Mouse (Mus musculus): ENCODE results near the gene Megf9.
A peak's percentile ranks its signal among the peaks of the same experiment; 100 is the strongest.

The Megf9 gene

GRCm38 (mm10) chr4:70446774-70447173 is 88.0 kb downstream of the Megf9 start:
- DNase-seq (ENCODE audit: low spot score in 2 of 2), result no peak

DNA sequence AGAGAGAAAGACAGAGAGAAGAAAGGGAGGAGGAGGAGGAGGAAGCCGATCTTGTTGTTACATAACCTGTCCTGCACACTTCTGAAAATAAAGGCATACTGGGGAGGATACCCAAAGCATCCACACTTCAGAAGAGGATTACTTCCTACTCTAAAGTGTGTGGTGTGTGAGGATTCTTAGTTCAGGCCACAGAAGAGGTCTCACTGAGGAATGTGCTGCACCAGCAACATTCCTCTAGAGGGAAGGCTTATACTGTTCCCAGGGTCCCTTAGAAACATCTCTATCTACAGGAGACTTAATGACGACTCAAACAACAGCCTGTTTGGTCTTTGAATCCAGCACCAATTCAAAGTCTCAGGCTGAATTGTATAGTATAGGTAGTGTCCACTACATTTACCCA is 114.6 kb downstream of the Megf9 start:
- DNase-seq (ENCODE audit: low spot score in 2 of 2), result no peak

DNA sequence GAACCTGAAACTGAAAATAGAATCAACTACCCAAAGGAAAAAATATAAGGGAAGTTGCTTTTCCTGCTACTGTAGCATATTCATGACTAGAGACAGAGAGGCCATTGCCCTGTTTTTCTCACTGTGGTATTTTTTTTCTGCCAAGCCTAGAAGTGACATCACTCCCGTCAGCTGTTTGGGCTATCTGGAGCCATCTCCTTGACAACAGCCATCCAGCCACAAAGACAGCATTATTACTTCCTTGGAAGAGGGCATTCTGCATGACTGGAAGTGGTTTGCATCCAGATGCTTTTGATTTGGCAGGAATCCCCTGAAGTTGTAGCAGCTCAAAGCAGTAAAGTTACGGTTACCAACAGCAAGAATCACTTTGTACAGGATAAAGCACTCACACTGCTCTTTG is 122.7 kb downstream of the Megf9 start:
- DNase-seq (ENCODE audit: low spot score in 2 of 2), result no peak

DNA sequence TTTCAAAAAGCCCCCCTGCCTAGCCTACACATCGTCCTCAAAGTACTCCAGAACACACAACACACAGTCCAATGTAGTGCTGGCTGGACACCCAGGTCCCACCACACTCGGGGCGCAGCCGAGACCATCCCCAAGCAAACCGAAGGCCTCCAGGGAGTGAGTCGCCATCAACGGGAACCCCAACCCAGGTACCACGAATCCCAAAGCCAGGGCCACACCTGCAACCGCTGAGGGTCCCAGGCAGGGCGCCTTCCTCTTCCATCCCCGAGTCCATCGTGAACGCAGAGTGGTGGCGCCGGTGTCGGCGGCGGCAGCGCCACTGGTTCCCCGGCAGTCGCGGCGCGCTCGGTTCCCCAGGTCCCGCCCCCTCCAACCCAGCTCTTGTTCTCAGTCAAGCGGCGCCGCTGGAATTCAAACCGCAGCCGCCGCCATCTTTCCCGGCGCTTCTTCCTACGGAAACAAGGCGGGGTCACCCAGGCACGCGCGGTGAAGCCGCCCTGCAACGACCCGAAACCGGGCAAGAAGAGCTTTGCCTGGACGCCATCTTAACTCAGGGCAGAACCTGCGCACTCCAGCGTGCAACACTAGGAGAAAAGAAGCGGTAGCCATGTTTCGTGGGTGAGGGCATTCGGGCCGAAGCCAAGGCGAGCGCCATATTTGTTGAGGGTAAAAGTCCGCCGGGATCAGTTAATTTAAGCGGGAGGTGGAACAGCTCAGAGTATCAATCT is 124.6 kb downstream of the Megf9 start, which contains the start of gene Cdk5rap2:
TSS of gene Cdk5rap2 (minus strand) at position 450 of the 728 bp plus-strand sequence.
- peak; percentile 87 to 91 for DNase-seq (ENCODE audit: low spot score in 2 of 2)

- no peak for DNase-seq (ENCODE audit: low spot score in 2 of 2)
Observed at GRCm38 (mm10) chr4:70409456-70409855, 125.3 kb downstream of the Megf9 start.

GRCm38 (mm10) chr4:70402109-70402819 is 132.5 kb downstream of the Megf9 start:
- DNase-seq (ENCODE audit: low spot score in 2 of 2), result no peak

DNA sequence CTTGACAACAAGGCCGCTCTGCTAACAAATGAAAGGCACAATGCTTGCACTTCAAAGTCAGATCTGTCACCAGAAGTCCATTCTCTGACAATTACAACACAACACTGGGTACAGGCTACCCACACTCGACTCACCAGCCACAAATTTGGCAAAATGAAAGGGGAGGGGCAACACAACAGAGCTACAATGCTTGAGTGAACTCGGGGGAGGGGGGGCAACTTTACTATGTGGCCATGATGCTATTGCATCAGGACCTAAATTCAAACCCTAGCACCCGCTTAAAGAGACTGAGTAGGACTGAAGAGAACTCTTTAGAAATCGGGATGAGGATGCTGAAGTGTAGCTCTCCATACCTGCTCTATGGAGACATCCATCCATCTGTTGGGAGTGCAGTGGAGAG is 135.3 kb downstream of the Megf9 start:
- no peak for DNase-seq (ENCODE audit: low spot score in 2 of 2)

GRCm38 (mm10) chr4:70399074-70399473 is 135.7 kb downstream of the Megf9 start:
- no peak for DNase-seq (ENCODE audit: low spot score in 2 of 2)

DNA sequence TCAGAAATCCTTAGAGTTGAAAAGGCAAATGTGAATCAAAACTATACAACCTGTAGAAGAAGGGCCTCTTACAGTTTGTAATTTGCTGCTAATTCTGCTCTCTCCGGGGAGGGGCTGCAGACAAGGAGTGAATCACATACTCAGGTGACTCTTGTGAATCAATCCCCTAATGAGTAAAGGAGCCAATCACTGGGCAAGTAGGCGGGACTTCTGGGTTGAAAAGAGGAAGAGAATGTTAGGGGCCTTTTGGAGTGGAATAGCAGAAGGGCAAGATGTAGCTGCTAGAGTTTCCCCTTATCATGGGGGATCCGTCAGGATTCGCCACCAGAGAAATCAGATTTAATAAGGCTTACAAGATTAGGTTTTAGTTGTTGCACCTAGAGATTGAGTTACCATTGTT is 136.7 kb downstream of the Megf9 start:
- DNase-seq (ENCODE audit: low spot score in 2 of 2), result no peak

GRCm38 (mm10) chr4:70396701-70397100 is 138.1 kb downstream of the Megf9 start:
- DNase-seq (ENCODE audit: low spot score in 2 of 2), result no peak

DNA sequence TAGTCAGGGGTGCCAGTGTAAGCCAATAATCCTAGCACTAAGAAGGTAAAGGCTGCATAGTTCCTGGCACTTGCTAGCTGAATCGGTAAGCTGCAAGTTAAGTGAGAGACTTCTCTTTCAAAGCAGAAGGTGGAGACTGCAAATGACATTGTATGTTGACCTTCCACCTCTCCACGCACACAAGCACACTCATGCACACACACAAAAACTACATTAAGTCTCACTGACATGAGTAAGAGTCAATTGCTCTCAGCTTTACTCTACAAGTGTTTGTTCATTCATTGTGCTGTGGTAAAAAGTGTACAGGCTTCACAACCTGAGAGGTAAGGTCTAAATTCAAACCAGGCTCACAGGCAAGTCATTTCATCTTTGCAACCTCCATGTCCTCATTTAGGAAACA is 140.1 kb downstream of the Megf9 start:
- DNase-seq (ENCODE audit: low spot score in 2 of 2), result no peak

DNA sequence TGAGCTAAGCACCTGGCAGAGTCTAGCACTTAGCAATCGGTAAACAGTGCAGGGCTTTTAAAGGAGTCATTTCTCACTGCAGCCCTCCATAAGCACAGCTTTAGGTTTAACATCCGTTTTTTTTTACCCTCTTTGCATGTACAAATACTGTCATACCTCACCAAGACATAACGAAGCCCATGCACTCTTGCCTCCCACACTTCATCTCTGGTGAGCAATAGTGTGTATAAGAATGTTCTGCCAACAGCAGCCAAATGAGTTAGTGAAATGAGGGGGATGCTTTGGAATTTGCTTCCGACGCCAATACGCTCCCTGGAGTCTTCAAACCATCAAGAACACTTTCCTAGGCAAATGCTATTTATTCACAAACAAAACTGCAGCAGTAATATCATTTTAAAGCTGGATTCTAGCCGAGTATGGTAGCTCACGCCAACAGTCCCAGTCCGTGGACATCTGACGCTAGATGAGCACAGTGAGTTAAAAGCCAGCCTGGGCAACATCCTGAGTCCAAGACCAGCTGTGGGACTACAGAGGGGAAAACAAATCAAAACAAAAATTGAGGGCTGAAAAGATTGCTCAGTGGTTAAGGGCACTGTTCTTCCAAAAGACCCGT is 142.9 kb downstream of the Megf9 start:
- DNase-seq (ENCODE audit: low spot score in 2 of 2), result no peak

DNA sequence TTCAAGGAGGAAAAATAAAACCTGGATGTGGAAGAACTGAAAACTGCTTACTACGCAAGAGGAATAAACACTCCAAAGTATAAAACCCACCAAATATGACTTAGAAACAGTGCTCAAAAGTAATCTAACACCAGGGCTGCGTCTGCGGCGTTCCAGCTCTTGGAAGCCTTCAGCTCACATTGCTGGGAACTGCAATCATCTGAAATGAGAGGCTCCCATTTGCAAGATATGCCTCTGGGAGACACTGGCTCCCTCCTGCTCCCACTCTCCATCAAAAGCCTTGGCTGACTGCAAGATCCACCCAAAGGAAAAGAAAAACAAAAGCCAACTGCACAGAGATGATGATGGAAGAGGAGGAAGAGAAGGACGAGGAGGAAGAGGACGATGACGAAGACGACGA is 143.7 kb downstream of the Megf9 start:
- DNase-seq (ENCODE audit: low spot score in 2 of 2), result no peak

GRCm38 (mm10) chr4:70386206-70386605 is 148.6 kb downstream of the Megf9 start:
- DNase-seq (ENCODE audit: low spot score in 2 of 2), result no peak

DNA sequence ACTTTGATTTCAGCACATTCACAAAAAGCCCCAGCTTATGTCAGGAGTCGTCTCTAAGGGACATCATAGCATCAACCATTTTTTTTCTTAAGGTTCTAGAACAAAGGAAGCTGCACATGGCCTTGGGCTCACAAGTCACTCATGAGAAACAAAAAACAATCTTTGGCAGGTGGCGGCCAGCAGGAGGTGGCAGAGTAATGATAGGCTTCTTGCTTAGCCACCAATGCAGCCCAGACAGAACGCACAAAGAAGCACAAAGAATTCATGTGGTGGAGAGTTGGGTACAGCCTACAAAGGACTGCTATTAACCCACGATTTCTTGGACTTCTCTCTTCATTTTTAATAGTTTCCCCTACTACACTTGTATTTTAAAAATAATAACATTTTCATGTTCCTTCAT is 157.4 kb downstream of the Megf9 start:
- DNase-seq (ENCODE audit: low spot score in 2 of 2), result no peak

Data from spleen, postnatal 14 days (tissue).